Mouse (Mus musculus) embryo, embryonic 9.5 days (tissue): ENCODE data around the gene Gse1.

Experiments used
- DNase-seq: peaks from one replicate; pipeline ENCODE4 v3.0.0-alpha.2; 2017; ENCODE audit errors: extremely low spot score

Gse1 gene

DNA sequence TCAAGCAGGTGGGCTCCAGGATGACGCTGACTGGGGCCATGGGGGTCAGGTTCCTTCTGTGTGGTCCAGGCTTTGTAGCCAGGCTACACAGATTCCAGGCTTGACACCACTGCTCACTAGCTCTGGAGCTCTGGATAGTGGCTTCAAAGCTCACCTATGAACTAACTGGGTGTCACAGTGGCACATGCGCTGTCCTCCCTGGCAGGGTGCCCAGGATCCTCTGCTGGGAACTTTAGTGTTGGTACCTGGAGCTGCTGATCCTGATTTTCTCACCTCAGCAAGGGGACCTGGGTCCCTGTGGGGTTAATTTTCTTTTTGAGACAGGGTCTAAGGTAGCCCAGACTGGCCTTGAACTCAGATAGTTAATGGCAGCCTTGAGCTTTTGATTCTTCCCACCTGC lies 173.0 kb downstream of the Gse1 start:
- no peak for DNase-seq

DNA sequence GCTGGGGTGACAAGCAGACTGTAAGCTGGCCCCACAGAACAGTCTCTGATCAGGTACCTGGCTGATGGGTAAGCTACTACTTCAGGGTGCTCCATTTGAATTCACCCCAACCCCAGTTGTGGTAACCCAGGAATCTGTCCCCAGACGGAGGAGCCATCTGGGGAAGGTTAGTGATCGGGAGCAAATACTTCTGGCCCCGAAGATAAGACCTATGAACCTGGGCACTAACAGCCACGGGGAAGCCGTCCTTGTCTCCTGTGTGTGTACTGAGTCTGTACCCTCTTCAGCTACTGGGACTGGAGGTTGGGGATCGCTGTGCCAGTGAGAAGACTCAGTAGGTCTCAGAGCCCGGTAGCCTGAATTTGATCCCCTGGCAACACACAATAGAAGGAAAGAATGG lies 173.5 kb downstream of the Gse1 start:
- DNase-seq: no peak

DNA sequence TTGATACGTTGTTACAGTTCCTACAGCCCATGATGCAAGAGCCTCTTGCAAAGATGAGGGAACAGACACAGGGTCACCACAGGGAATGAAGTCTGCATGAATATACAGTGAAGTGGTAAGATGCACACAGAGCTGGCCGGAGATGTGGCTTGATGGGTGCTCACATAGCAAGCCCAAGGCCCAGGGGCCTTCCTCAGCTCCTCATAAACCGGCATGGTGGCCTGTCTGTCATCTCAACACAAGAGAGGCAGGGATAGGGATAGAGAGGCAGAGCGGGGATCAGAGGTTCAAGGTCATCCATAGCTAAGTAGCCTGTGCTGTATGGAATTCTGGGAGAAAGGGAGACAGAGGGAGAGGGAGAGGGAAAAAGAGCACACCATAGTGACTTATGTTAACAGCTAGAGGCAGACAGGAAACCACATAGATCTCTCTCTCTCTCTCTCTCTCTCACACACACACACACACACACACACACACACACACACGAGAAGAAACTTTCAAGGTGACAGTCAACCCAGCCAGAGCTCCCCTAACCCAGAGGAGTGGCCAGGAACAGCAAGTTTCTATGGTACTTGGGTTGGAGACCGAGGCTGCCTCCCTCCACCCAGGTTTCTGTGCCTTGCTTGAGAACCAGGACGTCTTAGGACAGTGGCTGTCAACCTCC lies 175.5 kb downstream of the Gse1 start:
- DNase-seq: no peak

DNA sequence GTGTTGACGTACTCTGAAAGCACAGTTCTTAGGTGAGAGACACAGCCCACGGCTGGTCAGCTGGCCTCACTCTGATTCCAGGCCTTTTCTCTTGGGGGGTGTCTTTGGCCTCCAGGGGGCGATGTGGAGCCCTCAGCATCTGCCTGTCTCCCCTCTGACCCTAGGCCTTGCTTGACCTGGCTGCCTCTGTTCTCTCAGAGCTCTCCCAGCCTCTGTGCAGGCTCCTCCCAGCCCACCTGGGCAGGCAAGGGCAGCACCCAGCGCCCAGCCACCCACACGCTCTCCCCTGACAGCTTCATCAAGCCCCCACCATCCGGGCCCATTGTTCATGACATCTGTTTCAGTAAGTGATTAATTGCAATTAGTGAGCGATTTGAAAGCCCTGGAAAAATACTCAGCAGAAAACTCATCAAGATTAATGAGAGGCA lies 176.4 kb downstream of the Gse1 start:
- peak; percentile 78 for DNase-seq

DNA sequence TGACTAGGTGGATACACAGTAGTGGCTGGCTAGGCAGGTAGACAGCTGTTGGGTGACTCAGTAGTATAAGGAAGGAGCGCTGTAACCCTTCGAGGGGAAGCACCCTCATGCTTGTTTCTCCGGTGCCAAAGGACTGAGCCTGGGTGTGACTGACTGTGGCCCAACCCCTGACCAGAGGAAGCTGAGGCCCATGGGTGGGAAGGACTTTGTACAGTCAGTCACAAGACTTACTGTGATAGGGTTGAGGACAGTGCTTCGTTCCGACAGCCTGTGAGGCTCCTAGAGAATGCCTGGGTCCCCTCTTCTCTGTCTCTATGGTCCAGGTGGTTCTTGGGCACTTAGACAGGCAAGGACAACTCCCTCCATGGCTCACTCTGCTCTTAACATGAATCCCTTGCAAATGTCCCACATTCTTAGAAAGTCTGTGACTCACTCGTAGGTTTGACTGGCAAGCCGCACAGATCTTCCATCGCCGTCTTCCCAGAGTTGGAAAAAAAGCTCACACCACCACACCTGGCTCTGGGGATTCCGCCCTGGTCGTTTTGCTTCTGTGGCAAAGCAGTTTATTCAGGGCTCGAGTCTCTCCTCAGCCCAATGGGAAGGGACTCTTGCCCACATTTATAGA lies 177.9 kb downstream of the Gse1 start:
- DNase-seq: no peak

DNA sequence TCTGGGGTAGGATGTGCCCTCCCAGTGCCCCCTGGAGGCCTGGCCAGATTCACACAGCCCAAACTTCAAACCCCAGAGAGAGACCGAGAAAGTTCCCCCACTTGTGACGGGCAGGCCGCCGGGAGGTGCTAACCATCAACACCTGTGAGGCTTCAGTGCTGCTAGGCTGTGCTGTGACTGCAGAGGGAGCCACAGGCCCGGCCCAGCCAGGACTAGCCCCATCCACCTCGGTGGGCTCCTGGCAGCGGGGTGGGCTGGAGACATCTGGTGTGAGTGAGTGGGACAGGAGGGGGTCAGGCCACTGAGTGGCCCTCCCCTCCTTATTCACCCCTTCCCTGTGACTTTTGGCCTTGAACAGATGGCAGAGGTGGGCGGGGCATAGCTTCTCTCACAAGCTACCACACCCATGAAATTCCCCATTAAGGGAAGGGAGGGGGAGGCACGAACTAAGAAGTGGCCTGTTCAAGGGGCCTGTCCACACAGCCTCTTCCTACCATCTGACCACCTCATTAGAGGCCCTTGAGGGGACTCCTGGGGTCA lies 179.5 kb downstream of the Gse1 start:
- peak; percentile 93 for DNase-seq

DNA sequence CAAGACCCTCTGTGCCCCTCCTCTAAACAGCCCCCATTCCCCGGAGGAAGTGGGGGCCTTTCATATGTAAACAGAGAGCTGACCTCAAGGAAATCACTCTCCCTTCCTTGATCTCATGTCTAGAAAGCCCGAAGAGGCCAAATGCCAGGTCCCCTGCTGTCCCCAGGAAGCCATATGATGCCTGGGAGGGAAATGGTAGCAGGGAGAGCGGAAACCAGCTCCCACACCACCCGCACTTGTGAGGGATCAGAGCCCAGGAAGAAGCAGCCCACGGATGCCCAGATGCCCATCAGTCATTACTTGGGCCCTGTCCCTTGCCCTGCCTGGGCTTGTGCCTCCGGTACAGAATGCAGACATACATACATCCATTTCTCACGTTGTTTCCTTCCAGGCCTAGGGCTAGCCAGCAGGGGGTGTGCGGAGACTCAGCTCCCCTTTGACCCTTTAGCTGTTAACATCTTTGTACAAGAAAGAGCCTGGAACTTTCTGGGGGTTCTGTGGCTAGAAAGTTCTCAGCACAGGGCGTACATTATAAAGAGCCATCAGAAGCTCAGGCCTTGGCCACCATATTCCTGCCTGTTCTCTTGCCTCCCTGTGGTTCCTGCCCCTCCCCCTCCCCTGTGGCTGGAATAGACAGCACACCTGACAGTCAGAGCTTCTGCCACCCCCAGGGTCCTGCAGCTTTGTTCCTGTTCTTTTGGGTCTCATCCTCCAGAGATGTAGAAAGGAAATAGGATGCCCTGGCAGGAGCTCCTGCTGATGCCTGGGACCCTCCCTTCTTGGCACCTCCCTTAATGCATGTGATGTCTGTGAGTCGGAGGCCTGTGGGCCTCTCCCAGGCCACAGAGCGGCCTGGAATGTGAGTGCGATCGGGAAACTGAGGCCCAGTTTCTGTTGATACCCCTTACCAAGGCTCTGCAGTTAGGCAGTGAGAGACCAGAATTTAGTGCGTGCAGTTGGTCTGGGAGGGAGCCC lies 180.3 kb downstream of the Gse1 start:
- DNase-seq: no peak

DNA sequence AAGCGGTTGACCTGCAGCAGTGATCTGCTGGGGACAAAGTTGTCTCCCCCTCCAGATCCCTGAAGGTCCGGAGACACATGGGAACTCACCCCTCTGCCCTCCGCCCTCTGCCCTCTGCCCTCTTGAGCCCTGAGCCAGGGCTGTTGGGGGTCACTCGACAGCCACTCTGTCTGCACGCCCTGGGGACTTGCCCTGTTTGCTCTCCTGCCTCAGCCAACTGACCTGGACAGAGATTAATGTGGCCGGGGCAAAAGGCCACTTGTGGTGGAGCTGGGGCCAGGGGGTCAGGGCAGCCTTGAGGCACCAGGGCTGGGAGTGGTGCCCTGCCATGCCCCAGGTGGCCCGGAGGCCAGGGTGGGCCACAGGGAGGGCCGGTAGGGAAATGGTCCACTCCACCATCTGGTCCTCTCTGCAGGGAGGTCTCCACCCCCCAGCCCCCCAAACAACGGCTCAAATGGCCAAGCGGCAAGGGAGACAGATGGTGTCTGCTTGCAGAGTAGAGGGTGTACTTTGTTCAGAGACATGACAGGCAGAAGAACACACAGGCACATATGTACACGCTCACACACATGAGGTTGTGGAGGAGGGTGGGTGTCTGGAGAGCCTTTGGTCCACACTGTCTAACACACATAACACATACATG lies 181.2 kb downstream of the Gse1 start:
- DNase-seq: peak; percentile 84

DNA sequence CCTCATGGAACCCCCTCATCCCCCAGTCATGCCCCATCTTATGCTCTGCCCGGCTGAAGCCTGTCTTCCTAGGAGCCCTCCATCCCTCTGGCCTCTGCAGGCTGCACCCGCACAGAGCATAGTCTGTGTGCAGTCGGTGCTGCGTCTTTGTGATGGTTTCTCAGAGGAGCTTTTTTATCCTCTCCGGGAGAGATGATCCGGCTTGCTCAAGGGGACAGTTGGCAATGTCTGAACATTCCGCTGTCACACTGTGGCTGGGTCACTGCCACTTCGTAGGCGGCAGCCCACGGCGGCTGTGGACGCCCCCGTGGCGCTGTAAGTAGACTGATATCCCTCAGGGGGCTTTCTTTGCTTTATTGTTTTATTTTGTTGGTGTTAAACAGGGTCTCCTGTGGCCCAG lies 182.8 kb downstream of the Gse1 start:
- DNase-seq: no peak

DNA sequence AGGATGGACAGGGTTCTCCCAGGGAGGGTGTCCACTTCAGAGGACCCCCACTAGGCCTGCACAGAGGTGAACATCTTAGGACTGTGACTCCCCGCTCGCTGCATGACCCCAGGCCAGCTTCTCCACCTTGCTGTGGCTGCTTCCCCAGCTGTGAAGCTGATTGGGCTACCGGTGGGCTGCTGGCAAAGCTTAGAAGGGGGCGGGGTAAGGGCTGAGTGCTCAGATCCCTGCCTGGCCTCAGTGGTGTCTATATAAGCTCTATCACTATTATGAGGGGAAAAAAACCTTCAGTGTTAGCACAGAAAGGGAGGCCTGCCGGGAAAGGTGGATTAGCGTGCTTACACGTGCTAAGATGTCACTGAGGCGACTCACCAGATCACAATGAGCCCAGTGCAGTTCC lies 183.6 kb downstream of the Gse1 start:
- DNase-seq: no peak

DNA sequence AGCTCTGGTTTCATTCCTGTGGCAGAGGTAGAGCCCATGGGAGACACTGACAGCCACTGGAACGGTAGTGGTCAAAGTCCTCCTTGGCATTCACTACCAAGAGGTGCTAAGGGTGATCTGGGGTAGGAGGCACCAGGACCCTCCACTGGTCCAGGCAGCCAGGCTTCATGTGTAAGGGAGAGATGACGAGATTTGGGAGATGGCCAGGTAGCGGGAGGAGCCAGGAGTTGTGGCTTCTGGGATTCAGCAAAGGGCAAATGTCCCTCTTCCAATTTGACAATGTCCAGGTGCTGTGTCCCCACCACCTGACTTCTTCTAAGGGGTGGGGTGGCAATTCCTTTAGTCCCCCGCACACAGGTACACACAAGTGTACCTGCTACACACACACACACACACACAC lies 184.1 kb downstream of the Gse1 start:
- no peak for DNase-seq

DNA sequence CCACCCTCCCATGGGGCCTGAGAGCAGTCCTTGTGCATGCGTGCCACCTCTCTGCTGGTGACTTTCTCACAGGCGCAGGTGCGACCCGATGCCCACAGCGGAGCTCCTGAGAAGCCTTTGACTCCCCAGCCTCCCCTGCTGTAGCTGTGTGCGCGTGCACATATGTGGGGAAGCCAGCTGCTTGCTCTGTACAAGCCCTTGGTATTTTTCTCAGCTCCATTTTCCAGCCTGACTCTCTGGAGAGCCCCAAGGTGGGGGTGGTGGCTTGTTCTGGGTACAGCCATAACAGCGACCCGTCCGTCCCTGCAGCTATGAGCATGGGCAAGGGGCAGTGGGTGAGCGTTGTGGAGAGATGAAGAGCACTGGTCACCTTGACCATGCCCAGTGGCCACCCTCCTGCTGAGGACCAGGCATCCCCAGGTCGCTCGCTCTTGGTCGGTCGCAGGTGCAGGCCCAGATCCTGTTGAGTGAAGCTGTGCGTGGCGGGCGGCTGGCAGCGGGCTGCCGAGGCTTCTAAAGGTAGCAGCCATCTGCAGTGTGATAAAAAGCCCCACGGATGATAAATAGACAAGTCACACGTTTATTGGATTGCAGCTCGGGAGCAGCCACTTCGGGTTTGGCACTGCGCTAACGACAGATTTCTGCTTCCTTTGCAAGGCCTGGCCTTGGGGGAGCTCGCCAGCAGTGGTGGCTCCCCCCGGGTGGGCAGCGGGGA lies 184.8 kb downstream of the Gse1 start:
- no peak for DNase-seq

DNA sequence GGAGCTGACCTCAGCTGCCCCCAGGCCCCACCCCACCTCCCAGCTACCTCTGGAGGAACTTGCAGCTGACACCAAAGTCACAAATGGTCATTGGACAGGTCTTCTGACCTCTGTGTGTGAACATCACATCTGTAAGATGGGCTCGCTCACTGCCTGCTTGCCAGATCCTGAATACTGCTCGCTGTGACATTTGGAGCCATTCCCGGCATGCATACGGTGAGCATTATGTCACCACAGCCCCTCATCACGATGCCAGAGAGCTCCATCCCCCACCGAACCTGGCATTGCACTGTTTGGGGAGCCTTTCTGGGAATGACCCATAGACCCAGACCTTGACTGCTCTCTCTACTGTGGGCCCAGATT lies 185.4 kb downstream of the Gse1 start:
- no peak for DNase-seq

DNA sequence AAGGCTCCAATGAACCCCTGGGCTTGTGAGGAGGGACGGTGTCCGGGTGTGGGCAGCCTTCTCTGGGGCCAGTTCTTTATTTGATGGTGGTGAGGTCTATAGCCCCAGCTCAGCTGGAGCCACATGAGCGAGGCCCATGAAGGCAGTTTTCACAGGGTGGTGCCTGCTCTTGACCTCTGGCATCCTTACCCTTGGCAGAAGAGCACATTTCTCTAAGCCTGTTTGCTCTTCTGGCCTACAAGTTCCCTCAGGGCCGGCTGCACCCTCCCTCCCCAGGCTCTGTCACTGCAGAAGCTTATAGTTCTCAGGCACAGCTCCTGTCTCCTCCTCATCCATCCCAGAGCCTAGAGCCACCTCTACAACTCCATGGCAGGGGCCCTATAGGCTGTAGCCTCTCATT lies 186.0 kb downstream of the Gse1 start:
- DNase-seq: no peak

DNA sequence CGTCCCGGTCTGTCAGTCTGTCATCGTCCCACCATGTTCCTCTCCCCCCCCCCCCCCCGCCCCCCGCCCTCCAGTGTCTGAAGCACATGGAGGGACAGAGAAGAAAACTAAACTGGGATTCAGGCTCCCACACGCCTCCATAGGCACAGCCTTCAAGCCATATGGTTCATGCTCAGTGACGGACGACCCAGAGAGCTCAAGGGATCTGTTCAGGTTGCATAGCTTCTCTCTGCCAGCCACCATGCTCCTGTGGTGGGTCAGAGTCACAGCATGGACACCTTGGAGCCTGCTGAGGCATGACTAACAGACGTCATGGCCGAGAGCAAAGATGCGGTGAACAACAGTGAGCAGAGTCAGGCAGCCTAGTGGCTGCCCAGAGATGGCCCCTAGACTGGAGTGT lies 187.2 kb downstream of the Gse1 start:
- DNase-seq: no peak

DNA sequence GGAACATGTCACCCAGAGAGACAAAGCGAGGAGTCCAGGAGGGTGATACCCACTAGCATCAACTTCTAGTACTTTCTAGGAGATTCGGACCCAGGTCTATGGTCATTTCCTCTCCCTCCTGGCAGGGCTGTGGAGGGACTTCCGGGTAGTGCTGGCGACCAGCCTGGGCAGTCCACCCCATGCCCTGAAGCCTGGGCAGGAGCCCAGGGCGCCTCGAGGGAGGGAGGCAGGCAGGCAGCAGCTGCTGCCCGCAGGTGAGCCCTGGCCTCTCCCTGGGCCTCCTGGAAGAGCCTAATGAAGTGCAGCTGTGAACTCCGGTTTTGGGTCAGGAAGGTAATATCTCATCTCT lies 187.9 kb downstream of the Gse1 start:
- no peak for DNase-seq

DNA sequence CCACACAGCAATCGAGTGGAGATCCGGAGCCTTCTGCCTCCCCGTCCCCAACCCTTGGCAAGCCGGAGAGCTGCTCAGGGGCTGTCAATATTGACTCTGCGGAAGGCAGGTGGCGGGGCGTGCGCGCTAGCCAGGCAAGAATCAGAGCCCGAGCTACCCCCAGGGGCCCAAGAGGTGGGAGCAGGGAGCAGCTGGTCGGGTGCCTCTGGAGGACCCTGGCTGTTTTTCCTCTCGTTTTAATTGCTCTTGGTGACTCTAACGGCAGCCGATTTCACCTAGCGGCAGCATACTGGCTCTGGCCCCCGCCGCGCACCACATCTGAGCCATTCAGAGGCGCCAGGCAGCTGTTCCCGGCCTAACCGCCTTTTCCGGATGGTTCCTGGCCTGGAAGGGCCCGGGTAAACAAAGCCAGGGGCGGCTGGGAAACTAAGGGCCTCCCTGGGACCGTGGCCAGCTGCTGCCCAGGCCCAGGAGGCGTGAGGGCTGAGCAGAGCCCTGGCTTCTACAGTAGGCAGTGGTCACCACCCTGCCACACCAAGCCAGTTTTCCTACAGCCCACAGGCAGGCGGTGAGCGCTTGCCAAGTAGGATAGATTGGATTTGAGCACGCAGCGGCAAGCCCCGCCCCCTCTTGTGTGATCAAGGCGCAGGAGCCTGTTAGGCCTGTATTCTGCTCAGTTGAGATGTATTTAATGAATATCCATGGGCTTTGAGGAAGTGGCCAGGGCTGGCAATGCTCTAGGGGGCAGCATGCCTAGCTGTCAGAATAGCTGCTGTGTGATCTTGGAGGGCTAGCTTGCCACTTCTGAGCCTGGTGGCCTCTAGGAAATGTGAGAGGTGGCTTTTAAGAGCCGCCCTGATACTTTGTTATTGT lies 188.5 kb downstream of the Gse1 start:
- DNase-seq: peak; percentile 80

DNA sequence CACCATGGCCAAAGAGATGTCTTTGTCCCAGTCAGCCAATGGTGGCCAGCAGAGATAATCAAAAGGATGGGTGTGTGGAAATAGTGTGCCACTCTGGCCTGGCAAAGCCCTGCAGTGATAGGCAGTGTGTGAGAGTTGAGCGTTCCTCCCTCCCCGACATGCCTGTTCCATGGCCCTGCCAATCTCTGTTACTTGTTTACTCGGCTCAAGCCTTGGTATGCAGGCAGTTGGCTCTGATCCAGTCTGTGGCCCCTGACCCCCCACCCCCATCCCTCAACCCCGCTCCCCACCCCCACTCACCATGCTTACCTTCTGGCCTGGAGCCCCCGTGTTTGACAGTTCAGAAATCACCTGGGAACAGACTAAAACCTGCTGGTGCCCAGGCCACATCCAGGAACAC lies 189.9 kb downstream of the Gse1 start:
- no peak for DNase-seq

DNA sequence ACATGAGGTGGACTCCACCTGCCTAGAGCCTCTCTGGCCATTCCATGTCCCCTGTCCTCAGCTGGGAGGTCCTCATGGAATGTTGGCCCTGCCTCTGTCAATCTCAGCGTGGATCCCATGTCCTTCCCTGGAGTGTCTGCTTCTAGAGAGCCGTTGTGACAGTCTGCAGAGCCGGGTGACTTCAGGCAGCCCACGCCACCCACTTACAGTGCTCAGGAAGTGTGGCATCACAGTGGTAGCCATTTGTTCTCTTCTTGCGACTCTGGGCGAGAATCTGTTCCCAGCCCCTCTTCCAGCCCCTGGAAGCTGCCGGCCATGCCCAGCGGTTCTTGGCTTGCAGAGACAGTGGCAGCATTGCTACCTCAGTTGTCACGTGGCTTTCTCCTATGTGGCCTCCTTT lies 191.4 kb downstream of the Gse1 start:
- DNase-seq: no peak

DNA sequence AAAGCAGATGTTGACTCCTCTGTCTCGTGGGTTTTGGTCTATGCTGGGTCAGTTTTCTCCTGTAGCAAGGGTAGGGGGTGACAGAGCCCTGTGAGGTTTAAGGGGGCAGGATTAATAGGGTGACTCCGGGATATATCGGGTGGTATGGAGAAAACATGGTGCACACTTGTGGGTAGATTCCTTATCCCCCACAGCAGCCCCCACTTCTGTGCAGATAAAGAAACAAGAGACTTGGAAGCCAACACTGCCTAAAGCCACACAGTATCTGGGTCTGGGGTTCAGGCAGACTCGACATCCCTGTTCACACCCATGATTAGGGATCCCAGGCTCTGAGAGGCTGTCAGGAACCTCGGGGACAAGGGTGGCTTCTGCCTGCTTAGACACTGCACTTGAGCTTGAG lies 192.0 kb downstream of the Gse1 start:
- DNase-seq: no peak

DNA sequence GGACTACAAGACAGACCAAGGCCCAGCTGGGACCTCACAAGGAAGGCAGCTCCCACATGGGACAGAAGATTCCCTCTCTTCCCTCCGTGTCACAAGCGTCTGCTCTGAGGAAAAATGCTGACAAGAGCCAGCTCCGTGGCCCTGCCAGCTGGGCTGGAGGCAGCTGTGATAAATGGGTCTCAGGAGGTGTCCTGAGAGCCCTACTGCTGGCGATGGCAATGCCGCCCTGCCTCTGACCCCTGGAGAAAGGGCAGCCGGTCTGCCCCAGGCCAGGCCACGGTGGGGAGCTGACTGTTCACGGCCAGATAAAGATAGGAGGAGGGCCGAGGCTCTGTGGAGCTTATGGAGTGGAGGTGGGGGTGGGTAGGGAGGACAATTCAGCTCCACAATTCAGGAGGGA lies 193.4 kb downstream of the Gse1 start:
- DNase-seq: peak; percentile 79
